Mouse (Mus musculus) midbrain, embryonic 14.5 days (tissue): ENCODE data around the gene Gpr19. TPM values are rescaled to one million over a fixed set of nuclear protein-coding genes. Genes with fewer than 3 reads are reported as not detected.

Source experiments
- ATAC-seq: fragments of 200-750 bp; cut with Nextera tagmentation; 2 replicates; pipeline ENCODE4 v1.8.0; 2017; ENCODE audit warnings: moderate number of reproducible peaks, moderate library complexity; ENCODE audit not compliant: low FRiP score, low TSS enrichment
- DNase-seq: peaks from one replicate; pipeline ENCODE4 v3.0.0-alpha.2; 2015
- H3K27ac ChIP-seq: fragments of 300-500 bp; sonication (generic); replicated peaks from 2 replicates; pipeline ENCODE4 v1.5.1; 2014; ENCODE audit warnings: mild to moderate bottlenecking, low read depth, low read length, moderate library complexity
- H3K27me3 ChIP-seq: fragments of 300-500 bp; sonication (generic); 2 replicates; pipeline ENCODE4 v1.6.1; 2014; ENCODE audit warnings: low read length, control low read depth, mixed read lengths; ENCODE audit not compliant: control insufficient read depth, insufficient read depth
- H3K36me3 ChIP-seq: fragments of 300-500 bp; sonication (generic); 2 replicates; pipeline ENCODE4 v1.6.1; 2014; ENCODE audit warnings: low read length, control low read depth; ENCODE audit not compliant: control insufficient read depth, insufficient read depth
- H3K4me1 ChIP-seq: fragments of 300-500 bp; sonication (generic); 2 replicates; pipeline ENCODE4 v1.6.1; 2014; ENCODE audit warnings: mild to moderate bottlenecking, antibody characterized with exemption, low read length, control low read depth; ENCODE audit not compliant: control insufficient read depth, insufficient read depth
- H3K4me2 ChIP-seq: fragments of 300-500 bp; sonication (generic); 2 replicates; pipeline ENCODE4 v1.6.1; 2014; ENCODE audit warnings: mild to moderate bottlenecking, low read length, moderate library complexity
- H3K4me3 ChIP-seq: fragments of 300-500 bp; sonication (generic); replicated peaks from 2 replicates; pipeline ENCODE4 v1.5.1; 2014; ENCODE audit warnings: low read depth, low read length
- H3K9ac ChIP-seq: fragments of 300-500 bp; sonication (generic); replicated peaks from 2 replicates; pipeline ENCODE4 v1.6.1; 2014; ENCODE audit warnings: mild to moderate bottlenecking, low read length, moderate library complexity
- H3K9me3 ChIP-seq: fragments of 300-500 bp; sonication (generic); 2 replicates; pipeline ENCODE4 v1.6.1; 2016; ENCODE audit warnings: low read length, control low read depth, mixed read lengths; ENCODE audit not compliant: control insufficient read depth
- WGBS: fragments of 180-500 bp; shearing (Covaris S2); extraction: QIAGEN DNeasy Blood & Tissue Kit; methylation state at CpG from one replicate; pipeline ENCODE4 v1.1.7; 2014; 5-methylcytosine and 5-hydroxymethylcytosine counted together
- polyA plus RNA-seq: library from polyadenylated mRNA; unstranded; fragments of >200 nt; fragmentation: Nextera tagmentation; extraction: Ambion mirVana; gene quantifications from 2 replicates; pipeline ENCODE4 v1.2.1, GENCODE M21; 2014

The Gpr19 gene
- polyA plus RNA-seq, 1 experiment from 2014 or later: 43.0 TPM

GRCm38 (mm10) chr6:134926338-134926705, 27.9 kb upstream of the Gpr19 start:
- DNase-seq: no peak
- Histone ChIP-seq H3K4me1 (peaks cover 27% of the 10 kb centered on the region), H3K4me3 (peak overlapping the region; percentile 55), H3K9ac (peak overlapping the region; percentile 64), H3K27me3 (no peaks in the 10 kb centered on the region), H3K36me3 (0 out of 2 replicates have a peak, but pooled peaks cover 5% of the 10 kb centered on the region), H3K4me2 (peak overlapping the region; percentile 71), H3K27ac (peak overlapping the region; percentile 91), H3K9me3 (no peaks in the 10 kb centered on the region)
- WGBS: 16% methylated on average over 3 of the region's 3 CpGs
- ATAC-seq: no peak

- Histone ChIP-seq H3K36me3 (0 out of 2 replicates have a peak, but pooled peaks cover 5% of the 10 kb centered on the region), H3K4me2 (peak overlapping the region; percentile 34), H3K4me3 (no peak overlapping the region), H3K4me1 (peaks cover 27% of the 10 kb centered on the region), H3K9me3 (no peaks in the 10 kb centered on the region), H3K27ac (no peak overlapping the region), H3K9ac (no peak overlapping the region), H3K27me3 (no peaks in the 10 kb centered on the region)
- WGBS: 53% methylated on average over 4 of the region's 4 CpGs
- ATAC-seq (no peak), DNase-seq (no peak)
Observed at GRCm38 (mm10) chr6:134925673-134926337, 27.4 kb upstream of the Gpr19 start.

- Histone ChIP-seq H3K27me3 (no peaks in the 10 kb centered on the region), H3K36me3 (0 out of 2 replicates have a peak, but pooled peaks cover 5% of the 10 kb centered on the region), H3K9me3 (no peaks in the 10 kb centered on the region), H3K9ac (no peak overlapping the region), H3K4me3 (peak overlapping the region; percentile 17; the same call in 1 of the 2 replicates), H3K4me1 (peaks cover 27% of the 10 kb centered on the region), H3K27ac (no peak overlapping the region), H3K4me2 (peak overlapping the region; percentile 95)
- DNase-seq: no peak
- ATAC-seq: no peak
- WGBS: 70% methylated on average over 3 of the region's 3 CpGs
Observed at GRCm38 (mm10) chr6:134924262-134924661, 25.9 kb upstream of the Gpr19 start.

GRCm38 (mm10) chr6:134923670-134924069, 25.3 kb upstream of the Gpr19 start:
- WGBS: 67% methylated on average over 4 of the region's 4 CpGs
- H3K9ac ChIP-seq: peak overlapping the region; percentile 39; the same call in 1 of the 2 replicates

GRCm38 (mm10) chr6:134922511-134923195, 24.3 kb upstream of the Gpr19 start:
- peak overlapping the region; percentile 77 for H3K9ac ChIP-seq
- 31% methylated on average over 9 of the region's 9 CpGs for WGBS
- no peak overlapping the region for H3K27ac ChIP-seq
- no peaks in the 10 kb centered on the region for H3K9me3 ChIP-seq
- peak overlapping the region; percentile 72 for H3K4me3 ChIP-seq
- H3K4me1 ChIP-seq: peaks cover 27% of the 10 kb centered on the region
- no peaks in the 10 kb centered on the region for H3K27me3 ChIP-seq
- ATAC-seq (no peak), DNase-seq (no peak)
- H3K36me3 ChIP-seq: 0 out of 2 replicates have a peak, but pooled peaks cover 5% of the 10 kb centered on the region
- H3K4me2 ChIP-seq: peak overlapping the region; percentile 95

More at GRCm38 (mm10) chr6:134923670-134924069, 25.3 kb upstream of the Gpr19 start:
- H3K4me1 ChIP-seq: peaks cover 27% of the 10 kb centered on the region
- ATAC-seq (no peak), DNase-seq (no peak)
- H3K36me3 ChIP-seq: 0 out of 2 replicates have a peak, but pooled peaks cover 5% of the 10 kb centered on the region
- H3K27ac ChIP-seq: no peak overlapping the region
- H3K9me3 ChIP-seq: no peaks in the 10 kb centered on the region
- no peaks in the 10 kb centered on the region for H3K27me3 ChIP-seq
- H3K4me2 ChIP-seq: peak overlapping the region; percentile 95
- H3K4me3 ChIP-seq: peak overlapping the region; percentile 17

- WGBS: 4% methylated on average over 20 of the region's 20 CpGs
- H3K27me3 ChIP-seq: no peaks in the 10 kb centered on the region
- peaks cover 22% of the 10 kb centered on the region for H3K4me1 ChIP-seq
- H3K4me3 ChIP-seq: peak overlapping the region; percentile 72
- H3K9me3 ChIP-seq: no peaks in the 10 kb centered on the region
- H3K36me3 ChIP-seq: 0 out of 2 replicates have a peak, but pooled peaks cover 5% of the 10 kb centered on the region
- DNase-seq (no peak), ATAC-seq (no peak)
- 0 out of 2 replicates have a peak overlapping the region, but pooled peaks have one; percentile 8 for H3K27ac ChIP-seq
- peak overlapping the region; percentile 77 for H3K9ac ChIP-seq
- H3K4me2 ChIP-seq: peak overlapping the region; percentile 95
Observed at GRCm38 (mm10) chr6:134921695-134922510, 23.5 kb upstream of the Gpr19 start.

GRCm38 (mm10) chr6:134921014-134921694, 22.8 kb upstream of the Gpr19 start:
- peak overlapping the region; percentile 98 for H3K27ac ChIP-seq
- peaks cover 26% of the 10 kb centered on the region for H3K4me1 ChIP-seq
- H3K9ac ChIP-seq: peak overlapping the region; percentile 77
- H3K36me3 ChIP-seq: 0 out of 2 replicates have a peak, but pooled peaks cover 5% of the 10 kb centered on the region
- peak overlapping the region; percentile 72 for H3K4me3 ChIP-seq
- H3K9me3 ChIP-seq: no peaks in the 10 kb centered on the region
- ATAC-seq: no peak
- no peaks in the 10 kb centered on the region for H3K27me3 ChIP-seq
- DNase-seq: peak; percentile 62
- under 1% methylated on average over 32 of the region's 32 CpGs for WGBS
- H3K4me2 ChIP-seq: peak overlapping the region; percentile 95
